Mouse (Mus musculus) heart, adult 8-10 months (tissue): ENCODE measurements around the gene Abcf2. TPM values are rescaled to one million over a fixed set of nuclear protein-coding genes. Genes with fewer than 3 reads are reported as not detected.

Source experiments
- DNase-seq: peaks from one replicate; pipeline ENCODE4 v3.0.0; 2022; ENCODE audit warnings: low spot score
- microRNA-seq: library from miRNA; unstranded; fragments of <30 nt; microRNA quantifications from one replicate; pipeline ENCODE4 v1.2.0, GENCODE M21; 2022
- total RNA-seq, 4 experiments: library from RNA; stranded (reverse); gene quantifications; 2 replicates each; pipeline ENCODE4 v1.2.4; 2022

Gene Abcf2
- total RNA-seq, 4 experiments from 2014 or later = 53.6 to 60.6 (median 56.2) TPM

DNA sequence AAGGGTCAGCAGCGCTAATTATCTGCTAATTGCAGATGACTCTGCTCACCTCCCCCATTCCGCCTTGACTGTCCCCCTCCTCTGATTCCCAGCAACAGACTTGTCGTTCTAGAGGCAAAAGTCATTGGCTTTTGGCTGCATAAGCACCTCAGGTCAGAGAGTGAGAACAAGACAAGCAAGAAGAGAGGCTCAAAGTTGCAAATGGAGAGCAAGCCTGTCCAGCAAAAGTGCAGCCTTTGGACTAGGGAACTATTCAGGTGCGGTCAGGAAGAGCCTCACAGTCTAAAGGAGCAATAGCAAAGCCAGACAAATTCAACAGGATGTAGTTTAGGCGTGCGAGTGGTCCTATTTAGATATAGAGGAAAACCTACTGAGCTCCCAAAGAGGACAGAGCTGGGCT is 49.5 kb downstream of the Abcf2 start:
- no peak for DNase-seq

DNA sequence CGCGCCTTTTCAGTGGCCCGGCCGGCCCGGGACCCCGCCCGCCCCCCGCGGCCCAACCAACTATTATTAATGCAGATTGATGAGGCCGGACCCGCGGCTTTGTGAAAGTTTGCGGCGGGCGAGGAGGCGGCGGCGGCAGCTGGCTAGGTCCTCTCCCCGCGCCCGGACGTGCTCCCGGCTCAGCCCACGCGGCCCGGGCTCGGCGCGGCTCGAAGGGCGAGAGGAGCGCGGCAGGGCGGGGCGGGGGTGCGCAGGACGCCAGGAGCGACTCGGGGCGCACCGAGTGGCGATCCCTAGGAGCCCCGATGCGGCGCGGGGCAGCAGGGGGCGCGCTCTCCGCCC is 50.4 kb downstream of the Abcf2 start, which contains the start of gene Gbx1:
Gene Gbx1, minus strand, starts transcription at position 314 of the 342 bp plus-strand sequence.
- DNase-seq = no peak

- no peak for DNase-seq
Measured at GRCm38 (mm10) chr5:24526190-24526888, 50.9 kb downstream of the Abcf2 start.

DNA sequence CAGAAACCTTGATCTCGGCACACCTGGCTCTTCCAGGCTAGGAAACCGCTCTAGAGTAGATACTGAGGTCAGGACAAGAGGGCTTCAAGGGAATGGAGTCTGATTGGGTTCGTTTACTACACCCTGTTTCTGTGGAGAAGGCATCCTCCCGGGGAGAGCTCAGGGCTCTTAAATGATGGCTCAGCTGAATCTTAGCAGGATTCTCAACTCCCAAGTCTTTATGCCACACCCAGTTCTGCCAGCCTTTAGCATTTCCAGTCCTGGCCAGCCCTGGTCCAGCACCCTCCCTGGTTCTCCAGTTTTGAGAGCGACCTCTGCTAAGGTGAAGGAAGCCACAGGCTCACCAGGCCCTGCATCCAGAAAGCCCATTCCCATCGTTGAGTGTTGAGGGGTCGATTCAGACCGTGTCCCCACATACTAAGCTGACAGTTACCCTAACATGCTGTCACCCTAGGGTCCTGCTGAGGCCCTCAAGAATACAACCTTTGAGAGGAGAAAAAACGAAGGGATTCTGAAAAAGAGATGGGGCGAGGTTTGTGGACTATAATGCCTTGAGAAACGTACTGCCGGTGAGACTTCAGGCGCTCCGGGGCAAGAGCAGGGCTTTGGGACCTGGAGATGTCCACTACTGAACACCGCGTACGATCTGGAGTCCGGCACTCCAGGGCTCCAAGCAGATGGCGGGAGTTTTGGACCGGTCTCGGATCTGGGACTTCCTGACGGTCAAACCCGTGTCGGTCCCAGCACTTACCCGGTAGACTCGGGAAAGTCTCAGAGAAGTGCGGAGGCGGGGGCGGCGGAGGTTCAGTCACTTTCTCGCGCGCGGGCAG is 51.7 kb downstream of the Abcf2 start:
- DNase-seq = no peak

- no peak for DNase-seq
Measured at GRCm38 (mm10) chr5:24524522-24524921, 52.7 kb downstream of the Abcf2 start.

- DNase-seq = no peak
Measured at GRCm38 (mm10) chr5:24523806-24524205, 53.5 kb downstream of the Abcf2 start.

- DNase-seq = no peak
Measured at GRCm38 (mm10) chr5:24521366-24521765, 55.9 kb downstream of the Abcf2 start.

Small RNA genes within 50 kb of the gene (microRNA-seq; reads per million reads assigned to microRNA genes)
- gene Mir671 = 241 reads per million, percentile 70 among the genes with 10 or more reads in this experiment

Other genes with a start within 250 kb of the Abcf2 start
- 10 to 100 TPM; 48.8 to 95.2 (median 71.0) TPM for gene Kcnh2, start 225.9 kb downstream of the Abcf2 start, total RNA-seq
- gene Nos3, start 212.7 kb downstream of the Abcf2 start, total RNA-seq = 10 to 100 TPM; 21.4 to 26.9 (median 23.8) TPM
- 1 to 10 TPM in 2 of 4 experiments, under 1 TPM in 2; 0.73 to 1.7 (median 1.1) TPM for gene Atg9b, start 185.3 kb downstream of the Abcf2 start, total RNA-seq
- 100 to 1,000 TPM in 2 of 4 experiments, 10 to 100 TPM in 2; 96.5 to 106 (median 101) TPM for gene Abcb8, start 183.8 kb downstream of the Abcf2 start, total RNA-seq
- under 1 TPM in 1 of 4 experiments, not detected in 3; 0.16 TPM for gene Asic3, start 164.1 kb downstream of the Abcf2 start, total RNA-seq
- gene Cdk5, start 153.9 kb downstream of the Abcf2 start, total RNA-seq = 10 to 100 TPM; 17.3 to 23.7 (median 19.1) TPM
- gene Slc4a2, start 153.6 kb downstream of the Abcf2 start, total RNA-seq = 10 to 100 TPM; 21.9 to 32.5 (median 24.7) TPM
- gene Fastk, start 132.2 kb downstream of the Abcf2 start, total RNA-seq = 100 to 1,000 TPM; 297 to 351 (median 327) TPM
- 10 to 100 TPM in 3 of 4 experiments, 1 to 10 TPM in 1; 9.8 to 12.3 (median 11.8) TPM for gene Tmub1, start 129.6 kb downstream of the Abcf2 start, total RNA-seq
- 100 to 1,000 TPM in 1 of 4 experiments, 10 to 100 TPM in 3; 88.8 to 101 (median 95.0) TPM for gene Agap3, start 125.3 kb downstream of the Abcf2 start, total RNA-seq
- not detected for gene Gbx1, start 50.3 kb downstream of the Abcf2 start, total RNA-seq
- gene Asb10, start 36.5 kb downstream of the Abcf2 start, total RNA-seq = 100 to 1,000 TPM in 2 of 4 experiments, 10 to 100 TPM in 2; 97.3 to 112 (median 103) TPM
- gene 4931409K22Rik, start 20.7 kb downstream of the Abcf2 start, total RNA-seq = not detected
- 1 to 10 TPM; 7.4 to 9.5 (median 7.7) TPM for gene Chpf2, start 9.3 kb upstream of the Abcf2 start, total RNA-seq
- 10 to 100 TPM; 56.8 to 62.6 (median 60.6) TPM for gene Smarcd3, start 46.9 kb upstream of the Abcf2 start, total RNA-seq
- gene Nub1, start 108.1 kb upstream of the Abcf2 start, total RNA-seq = 10 to 100 TPM; 33.1 to 45.6 (median 36.7) TPM
- 1 to 10 TPM in 1 of 4 experiments, under 1 TPM in 3; 0.16 to 1.2 (median 0.60) TPM for gene Wdr86, start 153.3 kb upstream of the Abcf2 start, total RNA-seq
- gene Crygn, start 180.5 kb upstream of the Abcf2 start, total RNA-seq = not detected